9 mouse cellular contexts compared by ENCODE assay signal in the genomic region with DNA sequence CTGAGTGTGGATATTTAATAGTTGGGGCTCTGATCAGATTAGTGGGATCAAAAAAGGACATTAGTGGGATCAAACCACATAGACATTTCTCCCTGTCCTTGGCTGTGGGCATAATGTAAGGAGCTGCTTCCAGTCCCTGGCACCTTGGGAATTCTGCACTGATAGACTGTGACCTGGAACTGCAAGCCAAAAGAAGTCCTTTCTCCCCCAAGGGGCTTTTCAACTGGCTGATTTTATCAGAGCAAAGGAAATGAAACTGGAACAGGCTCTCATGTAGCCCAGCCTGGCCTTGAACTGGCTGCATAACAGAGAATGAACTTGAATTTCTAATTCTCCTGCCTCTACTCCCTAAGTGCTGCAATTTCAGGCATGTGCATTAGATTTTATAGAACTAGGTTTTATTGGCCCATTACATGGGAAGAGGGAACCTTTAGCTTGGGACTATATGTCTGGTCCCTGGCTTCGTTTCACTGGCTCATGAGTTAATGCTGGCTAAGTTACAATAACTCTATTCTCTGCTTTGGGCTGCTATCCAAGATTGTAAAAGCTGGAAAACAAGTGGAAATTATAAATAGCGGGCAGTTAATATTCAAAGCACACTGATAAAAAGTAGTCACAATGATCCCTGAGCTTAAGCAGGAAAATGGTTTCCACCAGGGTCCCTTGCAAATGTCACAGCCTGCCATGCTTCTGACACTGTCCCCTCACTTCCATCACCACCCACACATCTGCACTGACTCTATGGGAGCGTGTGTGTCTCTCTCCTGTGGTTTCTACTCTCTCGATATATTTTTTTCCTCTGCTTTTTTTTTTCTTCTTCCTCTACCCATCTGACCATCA.
DNase-seq lines count a peak whose midpoint lies in the region; ATAC-seq lines count a peak whose summit lies in the region.
"Had no signal": no experiment of that assay in that cellular context is flagged by ENCODE, and none has a peak within 500 bp of the region (broad histone marks: within the 10 kb centered on the region; RNA-seq: fewer than 3 reads in every experiment).

No protein-coding gene starts in this region.

- no peak overlapping the region for H3K4me3 ChIP-seq in heart, embryonic 14.5 days (ENCODE audit: control insufficient read depth in 1 of 2, insufficient read depth in 1 of 2, low read depth in 1 of 2, low read length in 2 of 2)

- intact Hi-C loops in left cerebral cortex, postnatal 36 days (cut with DNase I), result no loop called here

- H3K27me3 ChIP-seq in heart, embryonic 14.5 days (ENCODE audit: control insufficient read depth, insufficient read depth, low read length), result no peaks in the 10 kb centered on the region

- H3K27ac ChIP-seq in heart, embryonic 14.5 days (replicated peaks in 1 of 2; ENCODE audit: control insufficient read depth in 1 of 2, insufficient read depth in 1 of 2, low read depth in 2 of 2, low read length in 2 of 2), result peak overlapping the region; percentile 22 to 30; a peak in 2 of 4 replicates

- no peaks in the 10 kb centered on the region for H3K9me3 ChIP-seq in heart, embryonic 14.5 days (ENCODE audit: control insufficient read depth, low read length)

- no peak overlapping the region for H3K9ac ChIP-seq in heart, embryonic 14.5 days (ENCODE audit: low read length)

- no peak overlapping the region for H3K4me2 ChIP-seq in heart, embryonic 14.5 days (ENCODE audit: low read length)

- no peak for DNase-seq in heart, adult 8-10 months (ENCODE audit: low spot score)
- DNase-seq in left cerebral cortex, adult 11 months (ENCODE audit: low spot score), result peak; percentile 39
- no peak for DNase-seq in left cerebral cortex, postnatal 36 days (ENCODE audit: low spot score in 2 of 2)
- peak; percentile 52 for DNase-seq in adipocyte (ENCODE audit: low spot score)
- peak; percentile 13 for DNase-seq in fat pad, adult 2 months (ENCODE audit: extremely low read depth, low read depth, low spot score)
- no peak for DNase-seq in adrenal gland, adult 2 months
- DNase-seq in adrenal gland, adult 18-20 months (ENCODE audit: low spot score in 2 of 2), result no peak
- DNase-seq: kidney, adult 11 months had no signal

- no peaks in the 10 kb centered on the region; a peak in 1 of 4 replicates for H3K4me1 ChIP-seq in heart, embryonic 14.5 days (ENCODE audit: control insufficient read depth in 2 of 2, insufficient read depth in 2 of 2, low read length in 2 of 2)

- ATAC-seq in heart, embryonic 14.5 days (ENCODE audit: insufficient number of reproducible peaks, insufficient read depth, low FRiP score, low read depth), result no peak

- H3K36me3 ChIP-seq in heart, embryonic 14.5 days (ENCODE audit: control insufficient read depth, insufficient read depth, low read length), result no peaks in the 10 kb centered on the region

- WGBS in heart, embryonic 14.5 days, result 57% methylated on average over 4 of the region's 4 CpGs

Comparison
In these comparisons a context has a peak if more than half of its experiments do, and no peak if none do; other contexts are left out.
1. DNase-seq: peak in left cerebral cortex, adult 11 months (single experiment), adipocyte (single experiment) and fat pad, adult 2 months (single experiment); none in heart, adult 8-10 months (single experiment), left cerebral cortex, postnatal 36 days (0 of 2), adrenal gland, adult 2 months (single experiment) and adrenal gland, adult 18-20 months (0 of 2).